In genomic region chr7:90330200-90330599, GRCm38 (mm10) we compare ENCODE assay signal across 35 mouse cellular contexts.
"Had no signal": no experiment of that assay in that cellular context is flagged by ENCODE, and none has a peak within 500 bp of the region (broad histone marks: within the 10 kb centered on the region; RNA-seq: fewer than 3 reads in every experiment).

No protein-coding gene starts in this region.

- DNase-seq: heart, postnatal 10 days; heart, postnatal 14 days; heart, postnatal 36 days; heart, postnatal 4 days; kidney, adult 11 months; kidney, adult 18-20 months; kidney, adult 2 months; kidney, adult 8-10 months; kidney, adult 9 months; kidney, postnatal 10 days; kidney, postnatal 14 days; kidney, postnatal 25 days; kidney, postnatal 36 days; kidney, postnatal 4 days; layer of hippocampus, adult 9-11 months; layer of hippocampus, postnatal 36 days had no signal

- H3K4me1 ChIP-seq: heart, embryonic 10.5 days; hindbrain, embryonic 10.5 days; hindbrain, embryonic 13.5 days; hindbrain, embryonic 15.5 days; intestine, embryonic 15.5 days; kidney, embryonic 15.5 days had no signal

- H3K4me3 ChIP-seq: heart, embryonic 10.5 days; heart, embryonic 12.5 days; heart, embryonic 13.5 days; heart, embryonic 15.5 days; hindbrain, embryonic 10.5 days; hindbrain, embryonic 13.5 days; hindbrain, embryonic 15.5 days; intestine, embryonic 15.5 days; kidney, embryonic 15.5 days; layer of hippocampus, adult 2 months; left cerebral cortex, adult 2 months had no signal

- H3K27ac ChIP-seq: heart, embryonic 10.5 days; heart, embryonic 13.5 days; heart, embryonic 15.5 days; hindbrain, embryonic 10.5 days; hindbrain, embryonic 13.5 days; hindbrain, embryonic 14.5 days; hindbrain, embryonic 15.5 days; hindbrain, postnatal 0 days; intestine, embryonic 15.5 days; kidney, embryonic 15.5 days; kidney, postnatal 0 days; layer of hippocampus, adult 2 months; left cerebral cortex, adult 2 months had no signal

- H3K36me3 ChIP-seq: heart, embryonic 10.5 days; heart, embryonic 12.5 days; heart, embryonic 13.5 days; heart, embryonic 15.5 days; hindbrain, embryonic 10.5 days; hindbrain, embryonic 13.5 days; hindbrain, embryonic 15.5 days; intestine, embryonic 15.5 days; kidney, embryonic 15.5 days had no signal

- H3K4me2 ChIP-seq: heart, embryonic 11.5 days; heart, embryonic 12.5 days; heart, embryonic 13.5 days; heart, embryonic 15.5 days; hindbrain, embryonic 13.5 days; hindbrain, embryonic 14.5 days; hindbrain, embryonic 15.5 days; intestine, embryonic 15.5 days; kidney, embryonic 15.5 days had no signal

- H3K9me3 ChIP-seq: heart, embryonic 10.5 days; heart, embryonic 12.5 days; heart, embryonic 13.5 days; heart, embryonic 15.5 days; hindbrain, embryonic 10.5 days; hindbrain, embryonic 13.5 days; hindbrain, embryonic 15.5 days; intestine, embryonic 15.5 days; kidney, embryonic 15.5 days had no signal

- H3K9ac ChIP-seq: heart, embryonic 12.5 days; heart, embryonic 13.5 days; heart, embryonic 15.5 days; hindbrain, embryonic 13.5 days; hindbrain, embryonic 14.5 days; hindbrain, embryonic 15.5 days; intestine, embryonic 15.5 days; kidney, embryonic 15.5 days had no signal

- ATAC-seq: hindbrain, embryonic 16.5 days; hindbrain, postnatal 0 days; inflammation-experienced regulatory T-cells, adult 6 months; intestine, embryonic 15.5 days; intestine, embryonic 16.5 days; intestine, postnatal 0 days had no signal

- H3K27me3 ChIP-seq: heart, embryonic 12.5 days; heart, embryonic 13.5 days; heart, embryonic 15.5 days; hindbrain, embryonic 13.5 days; hindbrain, embryonic 15.5 days; intestine, embryonic 15.5 days; kidney, embryonic 15.5 days had no signal
